ENCODE assay signal across 8 mouse cellular contexts in the genomic region with DNA sequence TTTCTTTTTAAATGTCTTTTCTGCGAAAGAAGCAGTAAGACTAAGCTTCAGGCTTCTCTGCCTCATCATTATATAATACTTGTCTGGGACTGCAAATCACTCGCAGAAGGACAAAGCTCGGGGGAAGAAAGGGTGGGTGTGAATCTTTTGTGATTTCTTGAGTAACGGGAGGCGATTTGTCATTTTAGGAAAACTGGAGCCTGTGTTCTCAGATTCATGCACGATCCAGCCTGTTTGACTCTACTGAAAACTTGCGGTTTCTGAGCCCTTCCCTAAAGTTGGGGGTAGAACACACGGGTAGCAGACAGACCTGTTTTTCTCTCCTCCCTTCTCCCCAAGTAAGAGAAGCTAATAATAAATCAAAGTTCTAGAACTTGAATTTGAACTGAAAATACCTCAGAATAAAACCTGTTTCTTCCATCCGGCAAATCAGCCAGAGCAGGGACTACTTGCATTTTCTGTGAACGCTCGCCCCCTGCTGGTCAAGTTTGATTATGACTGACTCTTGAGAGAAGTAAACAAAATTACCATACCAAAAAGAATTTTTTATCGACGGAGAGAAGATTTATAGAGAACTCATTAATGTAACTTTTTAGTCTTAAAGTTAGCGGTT.
DNase-seq lines count a peak whose midpoint lies in the region; ATAC-seq and TF ChIP-seq lines count a peak whose summit lies in the region.

No protein-coding gene starts in this region.

- H3K36me3 ChIP-seq in kidney, embryonic 14.5 days (ENCODE audit: control insufficient read depth, insufficient read depth, low read length): no peaks in the 10 kb centered on the region
- no peaks in the 10 kb centered on the region for H3K36me3 ChIP-seq in kidney, embryonic 15.5 days
- no peaks in the 10 kb centered on the region for H3K36me3 ChIP-seq in limb, embryonic 14.5 days (ENCODE audit: control insufficient read depth, insufficient read depth, low read length)

- no peak overlapping the region for H3K9ac ChIP-seq in kidney, embryonic 14.5 days (ENCODE audit: low read depth, low read length)
- H3K9ac ChIP-seq in kidney, embryonic 15.5 days: no peak overlapping the region
- H3K9ac ChIP-seq in limb, embryonic 14.5 days (ENCODE audit: low read depth, low read length, severe bottlenecking): no peak overlapping the region

- no peaks in the 10 kb centered on the region; the same call in 1 of the 2 replicates for H3K27me3 ChIP-seq in kidney, embryonic 14.5 days (ENCODE audit: control insufficient read depth, insufficient read depth, low read length)
- H3K27me3 ChIP-seq in kidney, embryonic 15.5 days: peaks cover 45% of the 10 kb centered on the region
- H3K27me3 ChIP-seq in limb, embryonic 14.5 days (ENCODE audit: control insufficient read depth, insufficient read depth, low read length): no peaks in the 10 kb centered on the region

- ATAC-seq in kidney, embryonic 14.5 days (ENCODE audit: low FRiP score, low TSS enrichment): no peak; the same call in 1 of the 2 replicates
- ATAC-seq in kidney, embryonic 15.5 days (replicated peaks; ENCODE audit: low FRiP score): no peak
- no peak for ATAC-seq in limb, embryonic 14.5 days (ENCODE audit: low FRiP score, low read depth)

- H3K4me1 ChIP-seq in kidney, embryonic 14.5 days (ENCODE audit: control insufficient read depth, insufficient read depth, low read length): no peaks in the 10 kb centered on the region
- H3K4me1 ChIP-seq in kidney, embryonic 15.5 days: 0 out of 2 replicates have a peak, but pooled peaks cover 6% of the 10 kb centered on the region
- H3K4me1 ChIP-seq in limb, embryonic 14.5 days (ENCODE audit: control insufficient read depth, insufficient read depth, low read length): no peaks in the 10 kb centered on the region

- no peak overlapping the region for H3K4me2 ChIP-seq in kidney, embryonic 14.5 days (replicated peaks; ENCODE audit: low read depth, low read length)
- H3K4me2 ChIP-seq in kidney, embryonic 15.5 days: 0 out of 2 replicates have a peak overlapping the region, but pooled peaks have one; percentile 27
- H3K4me2 ChIP-seq in limb, embryonic 14.5 days (replicated peaks; ENCODE audit: low read depth, low read length, severe bottlenecking): 0 out of 2 replicates have a peak overlapping the region, but pooled peaks have one; percentile 13

- no peaks in the 10 kb centered on the region for H3K9me3 ChIP-seq in kidney, embryonic 14.5 days (ENCODE audit: control insufficient read depth, low read length)
- no peaks in the 10 kb centered on the region for H3K9me3 ChIP-seq in kidney, embryonic 15.5 days (replicated peaks)
- no peaks in the 10 kb centered on the region for H3K9me3 ChIP-seq in limb, embryonic 14.5 days (ENCODE audit: control insufficient read depth, low read length)

- peak; percentile 74 for TF ChIP-seq CTCF in gastrocnemius, adult 2 months (IDR thresholded peaks at IDR 0.05)

- intact Hi-C loops in gastrocnemius, adult 2 months (cut with DNase I): loop anchor here (5.0 to 10.0 kb wide), 3 partner anchors 970 to 1437 kb away; no protein-coding TSS in a partner anchor

- TF ChIP-seq POLR2A in limb, embryonic 14.5 days (IDR thresholded peaks at IDR 0.05; ENCODE audit: borderline replicate concordance, extremely low read depth, insufficient read depth, insufficient read length): no peak

- H3K4me3 ChIP-seq in kidney, embryonic 14.5 days (ENCODE audit: low read length): no peak overlapping the region
- peak overlapping the region; percentile 62 for H3K4me3 ChIP-seq in gastrocnemius, adult 2 months
- no peak overlapping the region for H3K4me3 ChIP-seq in kidney, embryonic 15.5 days (replicated peaks)
- no peak overlapping the region for H3K4me3 ChIP-seq in limb, embryonic 14.5 days (replicated peaks; ENCODE audit: low read length)

- DNase-seq in kidney, adult 11 months: peak; percentile 12
- DNase-seq in cerebellum, postnatal 4 days (ENCODE audit: low spot score in 2 of 2): peak; percentile 58 to 82
- DNase-seq in gastrocnemius, adult 2 months: peak; percentile 74
- DNase-seq in limb, embryonic 14.5 days (ENCODE audit: low spot score): peak; percentile 69
- DNase-seq in naive thymus-derived CD4-positive, alpha-beta T cell, adult 2 months (ENCODE audit: low read depth): peak; percentile 69
- DNase-seq in telencephalon, adult 2 months (ENCODE audit: low read depth, low spot score): peak; percentile 87

- no peak overlapping the region for H3K27ac ChIP-seq in kidney, embryonic 14.5 days (ENCODE audit: low read depth, low read length)
- peak overlapping the region; percentile 38; the same call in 1 of the 2 replicates for H3K27ac ChIP-seq in gastrocnemius, adult 2 months
- H3K27ac ChIP-seq in kidney, embryonic 15.5 days: no peak overlapping the region
- H3K27ac ChIP-seq in limb, embryonic 14.5 days (replicated peaks; ENCODE audit: low read depth, low read length): no peak overlapping the region

- 34% methylated on average over 14 of the region's 14 CpGs for WGBS in kidney, embryonic 14.5 days
- WGBS in kidney, embryonic 15.5 days: 33% methylated on average over 14 of the region's 14 CpGs
- 24% methylated on average over 14 of the region's 14 CpGs for WGBS in limb, embryonic 14.5 days

Comparison
In these comparisons a context has a peak if more than half of its experiments do, and no peak if none do; other contexts are left out.
1. DNase-seq: peak in every context shown above with its lines; median percentile 87 in telencephalon, adult 2 months; 74 in gastrocnemius, adult 2 months; 70 in cerebellum, postnatal 4 days; 69 in limb, embryonic 14.5 days; 69 in naive thymus-derived CD4-positive, alpha-beta T cell, adult 2 months; 12 in kidney, adult 11 months.